Mouse (Mus musculus) ES-Bruce4 (cell line): ENCODE results near the gene Wdr82.

Source experiments
- CTCF ChIP-seq: IDR thresholded peaks from one replicate; pipeline ENCODE4 v1.8.1; 2011; ENCODE audit warnings: low read depth, low read length
- POLR2A ChIP-seq: IDR thresholded peaks from one replicate; pipeline ENCODE4 v1.8.1; 2011; ENCODE audit warnings: low read length; ENCODE audit not compliant: insufficient read depth

GRCm38 (mm10) chr9:106169917-106170316 lies 811 bp upstream of the Wdr82 start:
- TF ChIP-seq POLR2A (no peak), CTCF (no peak)
